Mouse (Mus musculus) limb, embryonic 11.5 days (tissue): ENCODE measurements around the gene Spata17. TPM values are rescaled to one million over a fixed set of nuclear protein-coding genes. Genes with fewer than 3 reads are reported as not detected.

Experiments used
- ATAC-seq: fragments of 200-750 bp; cut with Nextera tagmentation; 2 replicates; pipeline ENCODE4 v1.8.0; 2017; ENCODE audit warnings: low read depth; ENCODE audit not compliant: insufficient number of reproducible peaks, low FRiP score, low TSS enrichment
- DNase-seq: peaks from one replicate; pipeline ENCODE4 v3.0.0-alpha.2; 2015; ENCODE audit warnings: low spot score
- H3K27ac ChIP-seq: fragments of 300-500 bp; sonication (generic); replicated peaks from 2 replicates; pipeline ENCODE4 v1.5.1; 2014; ENCODE audit warnings: low read depth, mild to moderate bottlenecking, low read length
- H3K27me3 ChIP-seq: fragments of 300-500 bp; sonication (generic); 2 replicates; pipeline ENCODE4 v1.6.1; 2014; ENCODE audit warnings: mild to moderate bottlenecking, low read length, mixed read lengths; ENCODE audit not compliant: control insufficient read depth, insufficient read depth
- H3K36me3 ChIP-seq: fragments of 300-500 bp; sonication (generic); 2 replicates; pipeline ENCODE4 v1.6.1; 2014; ENCODE audit warnings: mild to moderate bottlenecking, low read length, moderate library complexity, mixed read lengths; ENCODE audit not compliant: control insufficient read depth, insufficient read depth
- H3K4me1 ChIP-seq: fragments of 300-500 bp; sonication (generic); 2 replicates; pipeline ENCODE4 v1.6.1; 2014; ENCODE audit warnings: low read length, mixed read lengths; ENCODE audit not compliant: control insufficient read depth, insufficient read depth
- H3K4me2 ChIP-seq: fragments of 300-500 bp; sonication (generic); 2 replicates; pipeline ENCODE4 v1.6.1; 2014; ENCODE audit warnings: low read depth, mild to moderate bottlenecking, moderate library complexity; ENCODE audit not compliant: severe bottlenecking
- H3K4me3 ChIP-seq: fragments of 300-500 bp; sonication (generic); 2 replicates; pipeline ENCODE4 v1.5.1; 2014; ENCODE audit warnings: low read depth, low read length
- H3K9ac ChIP-seq: fragments of 300-500 bp; sonication (generic); 2 replicates; pipeline ENCODE4 v1.6.1; 2014; ENCODE audit warnings: mild to moderate bottlenecking, low read length
- H3K9me3 ChIP-seq: fragments of 300-500 bp; sonication (generic); 2 replicates; pipeline ENCODE4 v1.6.1; 2016; ENCODE audit warnings: low read length; ENCODE audit not compliant: control insufficient read depth
- WGBS: fragments of 180-500 bp; shearing (Covaris S2); extraction: QIAGEN DNeasy Blood & Tissue Kit; methylation state at CpG from one replicate; pipeline ENCODE4 v1.1.7; 2014; 5-methylcytosine and 5-hydroxymethylcytosine counted together
- polyA plus RNA-seq: library from polyadenylated mRNA; unstranded; fragments of >200 nt; fragmentation: Nextera tagmentation; extraction: Ambion mirVana; gene quantifications from 2 replicates; pipeline ENCODE4 v1.2.1, GENCODE M21; 2014

Spata17 gene
- polyA plus RNA-seq, 1 experiment from 2014 or later = 0.72 TPM

GRCm38 (mm10) chr1:187216620-187217410 lies 1.6 kb upstream of the Spata17 start:
- no peak overlapping the region for H3K27ac ChIP-seq
- no peak overlapping the region for H3K9ac ChIP-seq
- H3K9me3 ChIP-seq = no peaks in the 10 kb centered on the region
- no peak overlapping the region for H3K4me2 ChIP-seq
- 96% methylated on average over 9 of the region's 9 CpGs for WGBS
- DNase-seq (no peak), ATAC-seq (no peak)
- no peak overlapping the region for H3K4me3 ChIP-seq
- H3K36me3 ChIP-seq = no peaks in the 10 kb centered on the region; the same call in 1 of the 2 replicates
- no peaks in the 10 kb centered on the region for H3K27me3 ChIP-seq
- no peaks in the 10 kb centered on the region for H3K4me1 ChIP-seq

- H3K27me3 ChIP-seq = no peaks in the 10 kb centered on the region
- no peaks in the 10 kb centered on the region for H3K4me1 ChIP-seq
- no peak overlapping the region for H3K4me2 ChIP-seq
- no peaks in the 10 kb centered on the region for H3K36me3 ChIP-seq
- no peak overlapping the region for H3K27ac ChIP-seq
- H3K9ac ChIP-seq = no peak overlapping the region
- WGBS = 82% methylated on average over 4 of the region's 4 CpGs
- no peaks in the 10 kb centered on the region for H3K9me3 ChIP-seq
- no peak overlapping the region for H3K4me3 ChIP-seq
- ATAC-seq (no peak), DNase-seq (no peak)
Measured at GRCm38 (mm10) chr1:187210736-187211135, 4.5 kb downstream of the Spata17 start.

GRCm38 (mm10) chr1:187209496-187209895 lies 5.8 kb downstream of the Spata17 start:
- no peak overlapping the region for H3K9ac ChIP-seq
- H3K9me3 ChIP-seq = no peaks in the 10 kb centered on the region
- no peak overlapping the region for H3K4me3 ChIP-seq
- H3K27ac ChIP-seq = no peak overlapping the region
- no peaks in the 10 kb centered on the region for H3K36me3 ChIP-seq
- no peak for ATAC-seq
- H3K27me3 ChIP-seq = no peaks in the 10 kb centered on the region
- 51% methylated on average over 4 of the region's 4 CpGs for WGBS
- no peaks in the 10 kb centered on the region for H3K4me1 ChIP-seq
- no peak for DNase-seq
- H3K4me2 ChIP-seq = no peak overlapping the region

GRCm38 (mm10) chr1:187205506-187205905 lies 9.8 kb downstream of the Spata17 start:
- DNase-seq (no peak), ATAC-seq (no peak)
- Histone ChIP-seq H3K27me3 (no peaks in the 10 kb centered on the region), H3K4me2 (no peak overlapping the region), H3K9ac (no peak overlapping the region), H3K4me3 (no peak overlapping the region), H3K9me3 (no peaks in the 10 kb centered on the region), H3K27ac (no peak overlapping the region), H3K4me1 (no peaks in the 10 kb centered on the region), H3K36me3 (no peaks in the 10 kb centered on the region)
- 79% methylated on average over 6 of the region's 6 CpGs for WGBS

GRCm38 (mm10) chr1:187178546-187178945 lies 36.7 kb downstream of the Spata17 start:
- no peaks in the 10 kb centered on the region for H3K27me3 ChIP-seq
- H3K36me3 ChIP-seq = no peaks in the 10 kb centered on the region
- no peak overlapping the region for H3K9ac ChIP-seq
- H3K4me1 ChIP-seq = 0 out of 2 replicates have a peak, but pooled peaks cover 2% of the 10 kb centered on the region
- no peaks in the 10 kb centered on the region for H3K9me3 ChIP-seq
- no peak for DNase-seq
- H3K27ac ChIP-seq = no peak overlapping the region
- WGBS = 76% methylated on average over 1 of the region's 1 CpGs
- ATAC-seq = no peak
- no peak overlapping the region for H3K4me3 ChIP-seq
- H3K4me2 ChIP-seq = no peak overlapping the region

- H3K27ac ChIP-seq = no peak overlapping the region
- no peaks in the 10 kb centered on the region for H3K36me3 ChIP-seq
Measured at GRCm38 (mm10) chr1:187175991-187176390, 39.3 kb downstream of the Spata17 start.

GRCm38 (mm10) chr1:187170361-187170760 lies 44.9 kb downstream of the Spata17 start:
- no peak overlapping the region for H3K9ac ChIP-seq
- no peak overlapping the region for H3K27ac ChIP-seq
- no peaks in the 10 kb centered on the region for H3K36me3 ChIP-seq
- no peaks in the 10 kb centered on the region for H3K27me3 ChIP-seq
- DNase-seq (no peak), ATAC-seq (no peak)
- H3K9me3 ChIP-seq = no peaks in the 10 kb centered on the region
- H3K4me2 ChIP-seq = no peak overlapping the region
- H3K4me3 ChIP-seq = no peak overlapping the region
- H3K4me1 ChIP-seq = no peaks in the 10 kb centered on the region
- 82% methylated on average over 3 of the region's 3 CpGs for WGBS

More at GRCm38 (mm10) chr1:187175991-187176390, 39.3 kb downstream of the Spata17 start:
- H3K4me3 ChIP-seq = no peak overlapping the region
- DNase-seq (no peak), ATAC-seq (no peak)
- H3K9me3 ChIP-seq = no peaks in the 10 kb centered on the region
- no peak overlapping the region for H3K4me2 ChIP-seq
- no peak overlapping the region for H3K9ac ChIP-seq
- no peaks in the 10 kb centered on the region for H3K27me3 ChIP-seq
- WGBS = 96% methylated on average over 1 of the region's 1 CpGs
- H3K4me1 ChIP-seq = 0 out of 2 replicates have a peak, but pooled peaks cover 2% of the 10 kb centered on the region

GRCm38 (mm10) chr1:187169646-187170045 lies 45.6 kb downstream of the Spata17 start:
- Histone ChIP-seq H3K27me3 (no peaks in the 10 kb centered on the region), H3K36me3 (no peaks in the 10 kb centered on the region), H3K9ac (no peak overlapping the region), H3K4me2 (no peak overlapping the region), H3K4me3 (no peak overlapping the region), H3K4me1 (no peaks in the 10 kb centered on the region), H3K9me3 (no peaks in the 10 kb centered on the region), H3K27ac (no peak overlapping the region)
- ATAC-seq (no peak), DNase-seq (no peak)
- 85% methylated on average over 7 of the region's 7 CpGs for WGBS

GRCm38 (mm10) chr1:187163571-187163970 lies 51.7 kb downstream of the Spata17 start:
- Histone ChIP-seq H3K4me1 (no peaks in the 10 kb centered on the region), H3K9ac (no peak overlapping the region), H3K27ac (no peak overlapping the region), H3K4me3 (no peak overlapping the region), H3K9me3 (no peaks in the 10 kb centered on the region), H3K4me2 (no peak overlapping the region), H3K27me3 (no peaks in the 10 kb centered on the region), H3K36me3 (no peaks in the 10 kb centered on the region)
- no peak for ATAC-seq
- DNase-seq = no peak
